Mouse (Mus musculus) layer of hippocampus, adult 18-20 months (tissue): Measurements from ENCODE around the gene Olfr1263. TPM values are rescaled to one million over a fixed set of nuclear protein-coding genes. Genes with fewer than 3 reads are reported as not detected.

Experiments used
- DNase-seq, 2 experiments: peaks; one replicate each; pipeline ENCODE4 v3.0.0; 2022; ENCODE audit warnings: low spot score in 2 of 2
- long read RNA-seq: library from polyadenylated mRNA; stranded (forward); transcript quantifications from one replicate; pipeline ENCODE4 v2.0.0, GENCODE M21; 2021
- total RNA-seq, 2 experiments: library from RNA; stranded (reverse); gene quantifications; 2 replicates each; pipeline ENCODE4 v1.2.3; 2021

Gene Olfr1263
- total RNA-seq = not detected
- long read RNA-seq = 0 reads

- DNase-seq = no peak
Observed at GRCm38 (mm10) chr2:90011831-90012230, at the start of gene Olfr1263. TSS of gene Olfr1263 (plus strand) at chr2:90012131.

- DNase-seq = peak; percentile 20 to 54
Observed at GRCm38 (mm10) chr2:89974184-89974583, 37.7 kb upstream of the Olfr1263 start, which contains the start of gene Olfr1260. TSS of gene Olfr1260 (plus strand) at chr2:89974340.

GRCm38 (mm10) chr2:89977709-89978108, 34.2 kb upstream of the Olfr1263 start:
- no peak for DNase-seq

- no peak for DNase-seq
Observed at GRCm38 (mm10) chr2:89990921-89991320, 21.0 kb upstream of the Olfr1263 start, which contains the start of gene Olfr1261. TSS of gene Olfr1261 (plus strand) at chr2:89991221.

GRCm38 (mm10) chr2:89999845-90000244, 12.1 kb upstream of the Olfr1263 start, which contains the start of gene Olfr1262:
TSS of gene Olfr1262 (plus strand) at chr2:90000145.
- DNase-seq = no peak

- no peak for DNase-seq
Observed at GRCm38 (mm10) chr2:90025477-90025876, 13.5 kb downstream of the Olfr1263 start, which contains the start of gene Olfr1264. TSS of gene Olfr1264 (minus strand) at chr2:90025577.

- no peak for DNase-seq
Observed at GRCm38 (mm10) chr2:90035037-90035436, 23.1 kb downstream of the Olfr1263 start, which contains the start of gene Olfr1265. TSS of gene Olfr1265 (plus strand) at chr2:90035337.

GRCm38 (mm10) chr2:90063494-90063893, 51.6 kb downstream of the Olfr1263 start, which contains the start of gene Olfr140:
TSS of gene Olfr140 (minus strand) at chr2:90063594.
- no peak for DNase-seq

Other genes with a start within 250 kb of the Olfr1263 start
- not detected for gene Olfr1254, start 218.5 kb upstream of the Olfr1263 start, total RNA-seq
- gene Olfr1255, start 200.1 kb upstream of the Olfr1263 start, total RNA-seq = not detected
- not detected for gene Olfr1256, start 170.6 kb upstream of the Olfr1263 start, total RNA-seq
- gene Olfr48, start 163.9 kb upstream of the Olfr1263 start, total RNA-seq = not detected
- gene Olfr1257, start 133.7 kb upstream of the Olfr1263 start, total RNA-seq = not detected
- not detected for gene Olfr1258, start 84.8 kb upstream of the Olfr1263 start, total RNA-seq
- not detected for gene Olfr1259, start 63.5 kb upstream of the Olfr1263 start, total RNA-seq
- gene Olfr1260, start 37.8 kb upstream of the Olfr1263 start, total RNA-seq = not detected
- gene Olfr1261, start 20.9 kb upstream of the Olfr1263 start, total RNA-seq = not detected
- gene Olfr1262, start 12.0 kb upstream of the Olfr1263 start, total RNA-seq = not detected
- not detected for gene Olfr1264, start 13.4 kb downstream of the Olfr1263 start, total RNA-seq
- not detected for gene Olfr1265, start 23.2 kb downstream of the Olfr1263 start, total RNA-seq
- not detected for gene Olfr140, start 51.5 kb downstream of the Olfr1263 start, total RNA-seq
- not detected for gene Olfr1269, start 109.3 kb downstream of the Olfr1263 start, total RNA-seq
- gene Olfr32, start 130.2 kb downstream of the Olfr1263 start, total RNA-seq = not detected
- gene Olfr1270, start 141.0 kb downstream of the Olfr1263 start, total RNA-seq = not detected
- not detected for gene Olfr1506, start 212.4 kb downstream of the Olfr1263 start, total RNA-seq
- gene Olfr142, start 245.5 kb downstream of the Olfr1263 start, total RNA-seq = not detected